Mouse (Mus musculus) brain, embryonic 18.5 days (tissue): Measurements from ENCODE around the gene Tmem237.

ENCODE experiments used
- DNase-seq: peaks from one replicate; pipeline ENCODE4 v3.0.0-alpha.2; 2012; ENCODE audit warnings: low read depth, low spot score

The Tmem237 gene

DNA sequence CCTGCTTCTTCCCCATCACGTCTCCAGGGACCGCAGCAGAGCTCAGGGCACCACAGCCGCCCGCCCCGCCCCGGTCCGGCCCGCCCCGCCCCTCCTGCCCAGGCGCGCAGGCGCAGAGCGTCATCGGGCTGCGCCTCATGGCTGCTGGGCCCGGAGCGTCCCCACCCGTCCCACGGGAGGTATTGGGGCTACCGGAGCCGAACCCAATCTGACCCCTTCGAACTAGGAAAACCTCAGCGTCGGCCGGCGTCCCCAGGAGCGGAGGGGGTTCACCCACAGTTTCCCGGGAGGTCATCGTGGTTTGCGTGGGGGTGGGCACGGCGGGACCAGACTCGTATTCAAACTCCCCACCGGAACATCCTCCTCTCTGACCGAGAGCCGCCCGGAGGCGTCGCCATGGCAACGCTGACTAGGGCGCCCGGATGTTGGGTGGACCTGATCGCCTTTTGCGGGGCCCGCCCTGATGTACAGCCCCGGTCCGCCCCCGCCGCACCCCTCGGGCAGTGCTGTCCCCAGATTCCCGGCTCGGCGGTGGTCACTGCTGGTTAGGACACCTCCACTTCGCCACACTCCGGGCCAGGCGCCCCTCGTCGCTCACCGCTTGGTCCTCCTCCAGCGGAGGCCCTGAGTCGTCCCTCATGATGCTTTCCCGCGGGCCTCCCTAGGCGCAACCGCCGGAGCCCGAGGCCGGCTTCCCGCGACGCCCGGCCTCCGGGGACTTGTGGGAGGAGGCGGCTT lies at the start of gene Tmem237:
Tmem237 (minus strand) TSS at position 689 of the 738 bp plus-strand sequence.
- peak; percentile 89 for DNase-seq

DNA sequence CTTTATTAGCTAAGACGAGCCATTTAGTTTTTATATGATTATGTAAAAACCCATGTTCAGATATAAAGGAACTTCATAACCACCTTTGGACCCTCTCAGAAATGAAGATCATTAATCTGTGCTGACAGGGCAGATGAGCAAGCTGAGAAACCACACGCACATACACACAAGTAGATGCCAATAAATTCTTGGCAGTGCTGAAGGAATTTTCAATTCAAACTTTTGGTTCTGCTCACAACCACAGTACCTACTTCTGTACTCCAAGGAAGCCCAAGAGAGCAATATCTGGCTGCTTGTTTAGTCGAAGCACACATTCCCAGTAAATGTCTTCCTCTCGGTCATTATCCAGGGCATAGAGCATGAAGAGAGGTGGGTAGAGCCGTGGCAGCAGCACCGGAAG lies 49.4 kb upstream of the Tmem237 start:
- DNase-seq: no peak

DNA sequence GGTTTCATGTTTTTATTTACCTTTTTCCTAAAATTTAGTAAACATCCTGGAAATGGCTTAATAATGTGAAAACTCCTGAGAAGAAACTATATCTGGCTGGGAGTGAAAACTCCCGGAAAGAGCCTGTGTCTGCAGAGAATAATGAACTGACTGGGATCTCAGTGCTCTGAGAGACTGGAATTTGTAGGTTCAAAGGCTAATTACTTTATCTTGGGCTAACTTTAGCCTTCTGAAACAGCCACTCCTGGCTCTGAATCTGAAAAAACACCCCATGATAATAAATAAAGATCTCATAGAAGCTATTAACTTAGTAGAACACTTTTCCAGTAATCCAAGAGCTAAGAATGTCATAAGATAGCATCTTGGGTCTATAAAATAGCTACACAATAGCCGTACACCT lies 48.3 kb upstream of the Tmem237 start:
- no peak for DNase-seq

DNA sequence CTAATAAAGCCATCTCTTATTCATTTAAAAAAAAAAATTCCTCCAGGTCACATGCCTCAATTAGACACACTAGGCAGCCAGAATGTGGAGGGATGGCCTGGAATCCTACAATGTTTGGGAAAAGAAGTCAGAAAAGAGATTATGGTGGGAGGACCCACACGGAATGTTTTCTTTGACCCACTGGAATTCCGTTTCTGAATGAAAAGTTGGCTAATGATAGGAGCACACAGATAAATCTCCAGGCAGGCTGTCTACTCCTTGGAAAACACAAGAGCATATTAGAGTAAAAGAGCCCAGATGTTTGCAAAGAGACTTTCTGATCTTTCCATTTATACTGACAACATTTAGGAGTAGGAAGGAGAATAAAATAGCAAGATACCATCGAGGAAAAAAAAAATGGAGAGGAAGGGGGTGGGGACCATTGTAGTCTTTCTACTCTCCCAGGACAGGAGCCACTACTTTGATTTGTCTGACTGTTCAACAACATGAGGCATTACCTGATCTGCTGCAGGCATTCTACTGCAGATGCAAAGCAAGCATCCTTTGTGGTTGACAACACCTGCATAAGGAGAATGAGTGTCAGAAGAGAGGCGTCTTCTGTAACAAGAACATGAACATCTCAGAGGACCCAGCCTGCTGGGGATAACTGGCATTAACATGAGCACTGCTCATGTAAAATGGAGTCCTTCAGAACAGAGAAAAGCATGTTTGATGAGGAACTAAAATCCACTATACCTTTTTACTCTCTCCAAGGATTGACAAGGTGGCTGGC lies 47.6 kb upstream of the Tmem237 start:
- no peak for DNase-seq

DNA sequence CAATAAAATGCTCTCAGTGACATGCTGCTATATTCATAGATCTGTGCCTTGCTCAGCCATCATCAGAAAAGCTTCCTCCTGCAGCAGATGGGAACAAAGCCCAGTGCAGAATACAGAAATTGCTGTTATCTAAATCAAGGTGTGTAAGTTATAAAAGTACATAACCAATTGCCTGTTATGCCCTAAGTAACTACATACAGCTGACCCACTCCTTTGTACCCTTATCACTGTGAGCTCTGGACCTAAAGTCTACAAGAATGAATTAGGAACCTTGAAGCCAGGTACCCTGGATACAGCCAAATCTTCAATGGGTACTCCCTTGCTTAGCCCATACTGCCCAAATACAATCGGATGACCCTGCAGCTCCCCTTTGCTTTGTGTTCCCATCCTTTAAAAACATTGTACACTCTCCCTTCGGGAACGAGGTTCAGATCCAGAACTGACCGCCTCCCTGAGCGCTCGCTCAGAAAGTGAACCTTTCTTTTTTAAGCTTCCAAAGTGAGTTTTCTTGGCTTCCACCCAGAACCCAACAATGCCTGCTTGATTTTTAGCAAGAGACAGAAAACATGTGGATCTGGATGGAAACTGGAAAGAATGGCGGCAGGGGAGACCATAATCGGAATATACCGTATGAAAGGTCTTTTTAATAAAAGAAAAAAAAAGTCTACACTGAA lies 46.2 kb upstream of the Tmem237 start:
- no peak for DNase-seq

DNA sequence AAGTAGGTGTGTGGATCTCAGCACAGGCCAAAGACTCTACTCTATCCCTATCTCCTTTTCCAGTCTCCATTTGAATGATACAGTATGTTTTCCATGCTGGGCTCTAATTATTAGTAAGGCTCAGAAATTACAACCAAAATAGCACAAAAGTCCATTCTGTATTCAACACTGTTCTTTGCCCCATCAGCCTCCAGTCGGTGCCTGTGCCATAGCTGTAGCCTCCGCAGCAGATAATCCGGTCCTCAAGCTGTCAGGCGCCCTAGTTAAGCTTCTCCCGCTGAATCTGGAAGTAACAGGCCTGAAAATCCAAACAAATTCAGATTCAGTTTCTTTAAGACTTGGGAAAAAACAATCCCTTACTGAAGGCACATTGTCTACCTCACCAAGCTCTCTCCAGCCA lies 43.7 kb upstream of the Tmem237 start:
- DNase-seq: no peak

DNA sequence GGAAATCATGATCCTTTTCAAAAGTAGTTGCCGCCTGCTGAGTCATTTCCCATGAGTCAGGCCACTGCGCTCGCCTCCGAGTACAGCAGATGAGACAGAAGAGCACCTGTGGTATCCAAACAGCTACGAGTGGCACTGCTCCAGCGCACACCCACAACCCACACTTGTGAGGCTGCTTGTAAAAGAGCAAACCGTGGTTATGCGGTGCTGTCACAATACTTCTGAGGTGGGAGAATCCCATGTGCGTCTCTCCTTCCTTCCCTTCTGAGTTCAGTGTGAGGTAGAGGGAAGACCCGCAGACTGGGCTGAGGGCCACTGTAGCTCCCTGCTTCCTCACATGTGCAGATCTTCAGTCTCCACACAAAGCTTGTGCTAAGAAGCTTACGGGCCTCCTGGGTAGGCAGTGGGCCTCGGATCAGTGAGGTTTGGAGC lies 42.8 kb upstream of the Tmem237 start, which contains the start of gene Mpp4:
Mpp4 (minus strand) TSS at position 360 of the 432 bp plus-strand sequence.
- DNase-seq: no peak

DNA sequence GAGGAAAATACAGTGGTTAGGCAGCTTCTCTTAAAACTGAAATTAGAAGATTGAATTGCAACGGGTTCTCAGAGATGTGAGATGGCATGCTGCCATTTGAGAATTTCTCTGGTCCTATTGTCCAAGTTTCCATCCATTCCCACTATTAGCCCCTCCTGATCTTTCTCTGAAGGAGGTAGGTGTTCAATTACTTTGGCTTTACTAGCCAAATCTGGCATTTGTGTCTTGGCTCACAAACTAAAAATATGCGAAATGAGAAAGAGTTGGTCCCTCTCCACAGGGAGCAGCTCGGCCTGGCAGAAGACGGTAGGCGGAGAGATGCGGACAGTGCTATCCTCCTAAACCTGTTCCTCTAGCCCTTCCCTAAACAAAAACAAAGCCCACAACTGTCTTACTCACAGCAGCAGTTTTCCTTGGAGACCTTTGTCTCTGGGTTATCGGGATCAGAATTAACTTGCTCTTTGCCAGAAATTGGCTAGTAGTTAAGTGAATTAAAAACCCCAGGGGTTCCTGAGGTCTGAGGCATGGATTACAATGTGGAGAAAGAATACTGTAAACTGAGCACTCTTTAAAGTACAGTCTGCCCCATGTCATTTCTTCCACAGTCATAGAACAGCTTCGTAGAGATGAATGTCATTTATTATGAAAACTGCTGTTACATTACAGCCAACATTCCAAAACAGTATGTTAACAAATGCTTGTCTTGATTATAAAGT lies 42.3 kb upstream of the Tmem237 start:
- DNase-seq: no peak

DNA sequence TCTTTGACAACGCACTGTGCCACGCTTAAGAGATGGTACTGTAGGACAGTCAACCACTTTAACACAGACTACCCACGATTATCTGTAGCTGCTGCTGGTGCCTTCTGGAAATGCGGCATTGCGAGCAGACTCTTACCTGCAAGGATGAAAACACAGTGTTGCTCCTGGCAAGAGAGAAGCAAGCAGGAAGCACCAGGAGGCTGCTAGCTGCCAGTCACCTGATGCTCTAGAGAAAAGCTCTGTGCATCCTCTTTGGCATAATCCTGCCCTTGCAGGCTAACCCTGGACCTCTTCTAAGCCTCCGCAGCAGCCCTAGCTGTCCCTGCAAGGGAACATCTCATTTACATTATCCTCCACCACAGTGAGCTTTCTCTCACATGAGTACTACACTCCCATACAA lies 41.2 kb upstream of the Tmem237 start:
- no peak for DNase-seq

DNA sequence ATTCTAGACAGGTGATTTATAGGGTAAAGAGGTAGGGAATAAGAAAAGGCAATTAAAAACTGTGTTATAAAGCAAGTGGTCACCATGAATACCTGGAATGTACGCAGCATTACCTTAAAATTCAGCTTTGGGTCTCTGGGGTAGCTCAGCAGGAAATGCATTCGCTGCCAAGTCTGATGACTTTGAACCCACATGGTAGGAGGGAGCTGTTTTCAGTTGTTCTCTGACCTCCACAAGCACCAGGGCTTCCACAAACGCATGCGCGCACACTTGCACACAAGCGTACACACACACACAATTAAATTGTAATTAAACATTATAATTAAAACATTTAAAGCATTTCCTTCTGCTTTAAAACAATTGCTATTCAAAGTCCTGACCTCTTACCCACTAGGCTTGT lies 40.7 kb upstream of the Tmem237 start:
- DNase-seq: no peak

DNA sequence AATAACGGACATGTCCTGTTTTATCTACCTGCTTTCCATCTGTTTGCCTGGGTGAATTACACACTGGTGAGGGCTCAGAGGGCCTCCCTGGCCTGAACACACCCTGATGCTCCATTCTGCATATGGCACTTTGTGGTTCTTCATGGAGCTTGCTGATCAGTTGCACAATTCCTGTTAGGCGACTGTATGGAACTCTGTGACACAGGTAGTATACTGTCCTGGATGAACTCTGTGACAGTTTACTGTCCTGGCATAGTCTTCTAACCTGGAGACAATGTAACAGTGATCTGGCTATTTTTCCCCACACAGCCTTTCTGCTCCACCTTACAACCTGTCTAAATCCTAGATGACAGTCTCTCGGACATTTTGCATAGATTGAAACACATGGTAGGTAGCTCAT lies 38.9 kb upstream of the Tmem237 start:
- DNase-seq: no peak

DNA sequence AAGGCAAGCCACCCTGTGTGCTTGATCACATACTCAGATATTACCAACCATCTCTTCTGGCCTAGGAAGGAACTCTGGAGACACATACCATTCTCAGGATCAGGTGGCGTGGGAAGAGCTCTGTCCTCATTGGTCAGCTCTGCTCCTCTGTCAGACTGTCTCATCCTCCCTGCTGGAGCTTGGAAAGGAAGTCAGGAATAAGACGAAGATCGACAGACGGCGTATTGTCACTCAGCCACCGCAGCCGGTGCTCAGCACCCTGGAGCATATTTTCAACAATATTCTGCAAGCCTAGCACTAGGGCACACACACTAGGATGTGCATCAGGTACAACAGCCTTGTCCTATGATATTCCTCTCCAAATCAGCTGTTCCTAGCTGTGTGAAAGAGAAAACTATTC lies 38.3 kb upstream of the Tmem237 start:
- DNase-seq: no peak

DNA sequence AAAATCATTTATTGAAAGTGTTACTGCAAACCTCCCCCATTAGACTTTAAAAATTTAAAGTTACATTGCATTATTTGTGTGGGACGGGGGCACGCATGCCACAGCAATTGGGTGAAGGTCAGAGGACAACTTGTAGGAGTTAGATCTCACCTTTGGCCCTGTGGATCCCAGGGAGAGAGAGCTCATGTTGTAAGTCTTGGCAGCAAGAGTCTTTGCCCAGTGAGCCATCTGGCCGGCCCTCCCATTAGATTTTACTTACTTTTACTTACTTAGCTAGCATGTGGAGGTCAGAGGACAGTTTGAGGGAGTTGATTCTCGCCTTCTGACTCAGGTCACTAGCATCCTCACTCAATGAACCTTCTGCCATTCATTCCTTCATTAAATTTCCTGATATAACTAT lies 37.6 kb upstream of the Tmem237 start:
- DNase-seq: no peak

DNA sequence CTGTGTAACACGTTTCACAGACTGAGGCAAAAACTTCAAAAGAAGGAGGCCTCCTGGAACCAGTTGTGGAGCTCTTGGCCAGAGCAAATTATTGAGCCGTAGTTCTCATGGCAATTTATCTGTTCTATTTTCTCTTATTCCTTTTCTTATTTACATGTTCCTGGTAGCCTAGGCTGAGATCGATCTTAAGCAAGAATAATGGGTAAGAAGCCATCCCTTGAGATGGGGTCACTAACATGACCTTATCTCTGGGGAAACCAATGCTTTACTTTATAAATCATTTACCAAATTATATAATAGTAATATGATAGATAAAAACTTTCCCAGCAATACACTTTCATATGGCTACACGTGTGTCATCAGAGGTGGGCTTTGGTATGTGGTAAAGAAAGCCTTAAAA lies 32.1 kb upstream of the Tmem237 start:
- DNase-seq: no peak

DNA sequence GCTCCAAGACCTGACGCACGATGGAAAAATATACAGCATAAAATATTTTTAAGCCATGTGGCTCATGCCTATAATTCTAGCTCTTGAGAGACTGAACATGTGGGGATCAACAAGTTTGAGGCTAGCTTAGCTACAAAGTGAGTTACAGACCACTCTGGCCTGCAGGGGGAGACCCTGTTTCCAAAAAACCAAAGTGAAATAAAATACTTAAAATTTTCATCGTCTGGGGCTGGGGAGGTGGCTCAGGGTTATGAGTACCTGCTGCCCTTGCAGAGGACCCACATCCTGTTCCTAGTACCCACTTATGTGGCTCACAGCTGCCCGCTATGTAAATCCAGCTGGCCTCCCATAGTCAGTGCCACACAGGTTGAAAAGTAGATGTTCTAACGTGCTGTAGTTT lies 30.3 kb upstream of the Tmem237 start:
- DNase-seq: no peak

DNA sequence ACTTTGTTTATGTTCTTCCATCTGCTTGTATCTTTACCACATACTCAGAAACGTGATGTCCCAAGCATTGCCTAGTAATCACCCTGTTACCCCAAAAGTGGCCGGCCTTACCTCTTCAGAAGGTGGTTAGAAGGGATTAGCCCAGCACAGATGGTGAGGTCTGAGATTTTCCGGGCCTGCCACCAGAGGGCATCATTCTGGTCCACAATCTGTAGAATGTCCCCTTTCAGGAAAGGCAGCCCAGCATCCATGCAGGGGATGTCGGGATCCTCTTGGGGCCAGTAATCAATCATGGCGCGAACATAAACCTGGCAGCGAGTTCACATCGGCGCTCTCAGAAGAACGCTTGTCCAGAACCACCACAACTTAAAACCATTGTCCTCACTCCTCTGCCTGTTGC lies 24.3 kb upstream of the Tmem237 start:
- no peak for DNase-seq

DNA sequence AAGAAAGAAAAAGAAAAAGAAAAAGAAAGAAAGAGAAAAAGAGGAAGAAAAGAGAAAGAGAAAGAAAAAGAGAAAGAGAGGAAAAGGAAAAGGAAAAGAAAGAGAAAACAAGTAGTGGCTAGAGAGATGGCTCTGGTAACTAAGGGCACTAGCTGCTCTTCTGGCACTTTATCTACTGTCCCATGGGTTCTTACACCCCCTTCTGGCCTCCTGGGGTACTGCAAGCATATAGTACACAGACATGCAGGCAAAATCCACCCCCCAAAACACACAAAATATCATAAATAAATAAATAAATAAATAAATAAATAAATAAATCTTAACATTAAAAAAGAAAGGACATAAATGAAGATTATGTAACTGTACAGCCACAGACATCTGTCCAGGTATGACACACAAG lies 22.6 kb upstream of the Tmem237 start:
- no peak for DNase-seq

DNA sequence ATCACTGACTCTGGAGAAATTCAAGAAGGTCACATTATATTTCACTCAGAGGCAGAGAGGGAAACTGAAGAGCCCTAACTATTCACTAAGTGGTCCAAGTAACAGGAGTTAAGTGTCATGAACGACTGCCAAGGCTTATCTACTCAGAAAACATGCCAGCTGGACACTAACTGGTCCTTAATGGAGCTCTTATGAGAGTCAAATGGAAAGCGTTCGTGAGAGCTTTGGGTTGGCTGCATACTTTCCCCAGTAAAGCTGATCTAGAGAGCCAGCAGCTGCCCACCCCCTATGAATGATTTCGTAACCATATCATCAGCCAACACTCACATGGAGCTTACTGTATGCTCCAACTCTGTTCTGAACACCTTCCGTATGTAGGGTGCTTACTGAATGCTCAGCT lies 14.2 kb upstream of the Tmem237 start:
- DNase-seq: no peak

DNA sequence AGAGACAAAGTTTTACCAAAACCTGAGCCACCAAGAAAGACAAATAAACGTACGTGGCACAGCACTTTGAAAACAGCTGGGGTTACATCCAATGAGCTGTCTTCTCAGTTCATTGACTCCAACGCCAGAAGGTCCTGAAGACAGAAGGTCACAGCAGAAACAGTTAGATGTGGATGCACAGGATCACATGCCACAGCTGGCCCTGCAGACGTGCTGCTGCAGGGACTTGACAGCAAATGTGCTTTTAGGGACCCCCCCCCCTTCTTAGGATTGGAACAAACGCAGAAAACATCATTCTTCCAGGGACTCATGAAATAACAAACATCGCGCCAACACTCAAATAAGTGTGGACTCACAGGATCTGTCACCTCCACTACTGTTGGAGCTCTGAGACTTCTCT lies 8.7 kb upstream of the Tmem237 start:
- DNase-seq: no peak

DNA sequence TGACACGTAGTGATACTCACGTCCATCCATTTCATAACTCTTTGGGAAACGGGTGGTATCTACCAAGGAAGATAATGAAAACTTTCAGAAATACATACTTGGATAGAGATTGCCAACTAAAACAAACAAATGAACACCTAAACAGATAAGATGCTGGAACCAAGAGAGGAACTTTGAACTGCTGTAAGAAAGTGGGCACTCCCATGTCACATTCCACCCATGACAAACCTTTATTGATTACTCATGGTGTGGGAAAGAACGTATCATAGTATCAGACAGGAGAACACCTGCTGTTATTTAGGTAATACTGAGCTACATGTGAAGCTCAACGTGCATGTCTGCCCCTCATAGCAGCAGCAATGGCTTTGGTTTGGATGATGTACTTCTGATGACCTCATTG lies 5.3 kb upstream of the Tmem237 start:
- DNase-seq: no peak

DNA sequence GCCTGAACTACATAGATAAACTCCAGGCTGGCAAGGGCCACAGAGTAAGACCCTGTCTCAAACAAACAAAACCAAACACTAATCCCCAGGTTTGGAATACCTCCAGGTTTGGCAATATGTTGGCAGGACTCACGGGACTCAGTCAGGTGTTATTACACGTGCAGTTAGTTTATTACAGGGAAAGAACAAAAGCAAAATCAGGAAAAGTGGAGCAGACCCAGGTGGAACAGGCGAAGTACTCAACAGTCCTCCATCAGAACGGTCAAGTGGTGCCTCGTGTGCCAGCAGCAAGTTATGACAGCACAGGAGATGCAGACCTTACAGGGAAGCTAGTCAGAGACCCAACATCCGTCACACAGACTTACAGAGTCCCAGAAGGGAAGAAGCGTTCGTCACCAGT lies 9.7 kb downstream of the Tmem237 start:
- DNase-seq: no peak

DNA sequence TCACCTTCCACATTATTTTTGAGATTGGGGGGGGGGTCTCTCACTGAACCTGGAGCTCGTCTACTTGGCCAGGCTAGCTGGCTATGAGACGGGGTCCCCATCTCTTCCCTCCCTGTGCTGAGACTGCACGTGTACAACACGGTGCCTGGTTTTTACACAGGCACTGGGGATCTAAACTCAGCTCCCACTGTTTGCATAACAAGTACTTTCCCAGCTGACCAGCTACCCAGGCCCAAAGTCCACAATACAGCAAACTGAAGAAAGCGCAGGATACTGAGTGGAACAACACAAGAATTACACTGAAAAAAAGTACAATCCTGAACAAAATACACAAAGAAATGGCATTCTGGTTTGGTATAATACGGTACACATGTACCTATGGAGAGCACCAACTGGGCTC lies 18.1 kb downstream of the Tmem237 start:
- DNase-seq: no peak
